Mouse (Mus musculus): ENCODE data around the gene Trim39.

DNA sequence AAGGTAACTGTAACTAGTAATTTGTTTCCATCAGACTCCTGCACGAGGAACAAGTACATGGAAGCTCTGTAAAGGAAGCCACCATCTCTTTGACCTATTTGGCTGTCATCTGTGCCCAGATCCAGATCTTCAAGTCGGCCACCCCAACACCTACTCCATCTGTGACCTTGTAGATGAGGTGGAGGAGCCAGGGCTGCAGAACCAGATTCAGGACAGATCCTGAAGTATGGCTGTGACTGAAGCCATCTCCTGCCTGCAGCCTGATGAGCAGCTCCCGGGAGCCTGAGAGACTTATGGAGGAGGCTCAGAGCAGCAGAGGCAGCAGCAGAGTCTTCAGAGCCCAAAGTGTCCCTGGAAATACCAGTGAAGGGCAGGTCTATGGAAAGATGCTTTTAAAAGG is 47.6 kb downstream of the Trim39 start:
- TF ChIP-seq CTCF (IDR thresholded peaks at IDR 0.05; ENCODE audit: control insufficient read depth, insufficient read depth, insufficient replicate concordance, low read depth, low read length) (no peak), POLR2A (IDR thresholded peaks at IDR 0.05; ENCODE audit: control insufficient read depth, low read depth, low read length) (no peak)

Data from testis, adult 2 months (tissue).